12 mouse cellular contexts compared by ENCODE assay signal in the genomic region with DNA sequence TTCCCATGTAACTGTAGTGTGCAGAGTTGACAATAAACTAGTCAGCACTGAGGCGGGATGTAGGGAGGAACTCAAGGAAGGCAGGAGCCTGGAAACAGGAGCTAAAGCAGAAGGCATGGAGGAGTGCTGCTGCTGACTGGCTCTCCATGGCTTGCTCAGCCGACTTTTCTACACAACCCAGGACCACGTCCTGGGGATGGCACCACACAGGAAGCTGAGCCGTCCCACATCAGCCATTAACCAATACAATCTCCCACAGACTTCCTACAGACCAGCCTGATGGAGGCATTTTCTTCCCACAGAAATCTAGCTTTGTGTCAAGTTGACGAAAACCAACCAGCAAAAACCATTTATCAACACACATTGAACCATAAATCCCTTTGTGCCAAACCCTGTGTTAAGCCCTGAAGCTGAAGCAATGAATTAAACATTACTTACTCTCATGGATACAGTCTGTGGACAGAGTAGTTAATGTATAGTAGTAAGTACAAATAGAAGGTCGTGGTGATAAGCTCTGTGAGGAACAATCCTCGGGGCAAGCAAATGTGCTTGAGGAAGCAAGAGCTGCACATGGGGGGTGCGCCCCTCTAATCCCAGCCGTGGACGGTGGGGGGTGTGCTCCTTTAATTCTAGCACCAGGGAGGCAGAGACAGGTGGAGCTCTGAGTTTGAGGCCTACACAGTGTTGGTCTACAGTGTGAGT.
"Had no signal": no experiment of that assay in that cellular context is flagged by ENCODE, and none has a peak within 500 bp of the region (broad histone marks: within the 10 kb centered on the region; RNA-seq: fewer than 3 reads in every experiment).

No protein-coding gene starts in this region.

- ATAC-seq: hindbrain, embryonic 16.5 days; inflammation-experienced regulatory T-cells, adult 6 months had no signal

- H3K4me2 ChIP-seq: kidney, embryonic 15.5 days; limb, embryonic 12.5 days; lung, embryonic 15.5 days; midbrain, embryonic 12.5 days; neural tube, embryonic 15.5 days had no signal

- H3K9ac ChIP-seq: kidney, embryonic 15.5 days; limb, embryonic 12.5 days; lung, embryonic 15.5 days; midbrain, embryonic 12.5 days; neural tube, embryonic 15.5 days had no signal

- DNase-seq: kidney, adult 2 months; kidney, postnatal 14 days; right cerebral cortex, adult 18-20 months; right cerebral cortex, postnatal 25 days; thymus, postnatal 36 days had no signal

- H3K4me3 ChIP-seq: kidney, embryonic 15.5 days; limb, embryonic 12.5 days; lung, embryonic 15.5 days; midbrain, embryonic 12.5 days; neural tube, embryonic 15.5 days had no signal

- H3K27ac ChIP-seq: kidney, embryonic 15.5 days; limb, embryonic 12.5 days; lung, embryonic 15.5 days; midbrain, embryonic 12.5 days; neural tube, embryonic 15.5 days had no signal

- H3K27me3 ChIP-seq: kidney, embryonic 15.5 days; limb, embryonic 12.5 days; lung, embryonic 15.5 days; midbrain, embryonic 12.5 days; neural tube, embryonic 15.5 days had no signal

- H3K9me3 ChIP-seq: kidney, embryonic 15.5 days; limb, embryonic 12.5 days; lung, embryonic 15.5 days; midbrain, embryonic 12.5 days; neural tube, embryonic 15.5 days had no signal

- H3K4me1 ChIP-seq: limb, embryonic 12.5 days; lung, embryonic 15.5 days; midbrain, embryonic 12.5 days; neural tube, embryonic 15.5 days had no signal
